Mouse (Mus musculus) hindlimb bud, embryonic 11.5 days (tissue): Measurements from ENCODE around the gene Lamc3.

Experiments used
- DNase-seq: peaks from one replicate; pipeline ENCODE4 v3.0.0-alpha.2; 2012; ENCODE audit warnings: low read depth, low spot score; ENCODE audit errors: extremely low spot score

The Lamc3 gene

DNA sequence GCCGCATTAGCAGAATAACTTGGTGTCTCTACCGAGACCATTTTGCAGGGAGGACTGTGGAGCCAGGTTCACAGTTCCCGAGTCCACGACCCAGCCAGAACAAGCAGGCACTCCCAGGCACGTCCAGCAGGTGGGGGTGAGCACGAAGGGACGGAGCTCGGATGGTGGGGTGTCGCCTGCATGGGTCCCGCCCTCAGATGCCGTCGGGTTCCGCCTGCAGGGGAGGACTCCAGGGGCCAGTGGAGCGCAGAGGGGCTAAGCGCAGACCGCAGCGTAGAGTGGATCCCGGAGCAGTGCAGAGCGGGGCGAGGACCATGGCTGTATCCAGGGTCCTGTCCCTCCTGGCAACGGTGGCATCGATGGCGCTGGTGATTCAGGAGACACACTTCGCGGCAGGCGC is at the start of gene Lamc3:
Gene Lamc3 (plus strand): TSS at position 262 of the 400 bp plus-strand sequence.
- no peak for DNase-seq

DNA sequence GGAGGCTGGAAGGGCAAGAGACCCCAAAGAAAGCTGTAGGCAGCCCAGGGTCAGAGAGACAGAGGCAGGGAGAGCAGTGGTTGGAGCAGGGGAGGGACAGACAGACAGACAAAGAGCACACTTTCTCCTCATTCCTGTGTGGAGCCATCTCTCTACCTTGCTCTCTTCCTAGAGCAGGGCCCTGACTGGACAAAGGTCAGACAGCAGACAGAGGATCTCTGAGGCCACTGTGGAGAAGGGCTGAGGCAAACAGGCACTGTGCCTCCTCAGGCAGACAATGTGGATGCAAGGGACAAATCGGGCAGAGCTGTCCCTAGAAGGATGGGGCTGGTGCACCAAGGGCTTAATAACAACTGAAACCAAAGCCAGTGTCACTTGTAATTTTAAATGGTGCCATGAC is 48.2 kb upstream of the Lamc3 start:
- DNase-seq, result no peak

DNA sequence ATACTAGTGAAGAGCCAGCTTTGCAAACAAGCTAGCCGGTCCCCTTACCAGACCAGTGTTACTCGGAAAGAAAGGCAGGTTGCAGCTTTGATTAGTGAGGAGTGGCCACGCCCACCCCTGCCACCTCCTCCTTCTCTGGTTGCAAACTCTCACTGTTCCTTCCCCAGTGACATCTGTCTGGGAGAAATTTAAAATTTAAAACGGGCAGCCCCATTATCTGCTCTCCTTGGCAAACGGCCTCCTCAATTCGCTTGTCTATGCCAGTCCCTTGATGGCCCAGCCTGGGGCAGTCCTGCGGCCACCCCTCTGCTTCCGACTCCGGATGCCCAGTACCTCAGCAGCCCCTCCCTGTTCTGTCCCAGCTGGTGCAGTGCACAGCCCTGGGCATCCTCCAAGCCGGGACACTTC is 42.4 kb upstream of the Lamc3 start:
- no peak for DNase-seq

DNA sequence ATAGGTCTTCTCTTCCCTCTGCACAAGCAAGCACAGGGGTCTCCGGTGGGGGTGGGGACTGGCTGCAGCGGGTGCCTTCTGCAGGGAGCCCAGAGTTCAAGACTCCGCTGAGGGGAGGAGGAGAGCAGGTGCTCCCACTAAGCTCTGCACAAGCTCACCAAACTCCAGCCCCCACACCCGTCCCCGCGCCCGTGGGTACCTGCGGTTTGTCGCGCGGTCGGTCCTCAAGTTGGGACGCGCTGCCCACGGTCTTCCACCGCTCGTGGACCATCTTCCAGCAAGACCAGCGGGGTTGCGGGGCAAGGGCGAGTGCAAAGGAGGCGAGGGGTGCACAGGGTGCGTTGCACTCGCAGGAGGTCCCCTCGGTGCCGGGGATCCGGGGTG is 41.6 kb upstream of the Lamc3 start:
- no peak for DNase-seq

DNA sequence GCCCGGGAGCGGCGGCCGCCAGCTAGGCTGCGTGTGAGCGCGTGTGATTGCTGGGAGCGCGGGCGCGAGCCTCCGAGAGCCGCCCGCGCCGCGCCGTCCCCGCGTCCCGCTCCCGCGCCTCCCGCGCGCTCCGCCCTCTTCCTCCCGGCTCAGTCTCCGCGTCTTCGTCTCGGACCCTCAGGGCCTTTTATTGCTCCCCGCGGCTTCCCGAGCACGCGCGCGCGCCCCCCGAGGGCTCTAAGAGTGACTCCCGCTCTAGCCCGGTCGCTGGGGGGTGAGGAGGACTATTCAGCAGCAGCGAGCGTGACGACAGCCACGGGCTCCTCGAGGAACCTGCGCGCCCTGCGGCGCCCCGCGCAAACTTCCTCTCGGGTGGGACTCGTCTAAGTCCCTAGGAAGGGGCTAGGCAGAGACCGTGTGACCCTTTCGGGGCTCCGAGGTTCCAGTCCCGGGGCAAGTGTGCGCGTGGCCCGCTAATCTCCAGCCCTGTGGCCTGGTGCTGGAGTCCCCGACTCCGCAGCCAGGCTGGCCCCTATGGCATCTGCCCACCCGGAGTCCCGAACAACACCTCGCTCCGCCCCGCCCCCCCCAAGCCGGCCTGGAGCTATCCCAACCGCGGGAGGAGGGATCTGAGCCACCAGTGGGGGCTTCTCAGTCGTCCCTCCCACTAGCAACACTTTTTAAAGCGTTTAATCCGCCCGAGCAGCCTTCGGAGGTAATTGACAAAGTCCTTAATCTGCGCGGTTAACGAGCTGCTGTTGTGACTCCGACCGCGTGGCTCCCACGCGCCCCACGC is 41.0 kb upstream of the Lamc3 start, which contains the start of gene Fibcd1:
Gene Fibcd1 (minus strand): TSS at position 110 of the 796 bp plus-strand sequence.
- no peak for DNase-seq

DNA sequence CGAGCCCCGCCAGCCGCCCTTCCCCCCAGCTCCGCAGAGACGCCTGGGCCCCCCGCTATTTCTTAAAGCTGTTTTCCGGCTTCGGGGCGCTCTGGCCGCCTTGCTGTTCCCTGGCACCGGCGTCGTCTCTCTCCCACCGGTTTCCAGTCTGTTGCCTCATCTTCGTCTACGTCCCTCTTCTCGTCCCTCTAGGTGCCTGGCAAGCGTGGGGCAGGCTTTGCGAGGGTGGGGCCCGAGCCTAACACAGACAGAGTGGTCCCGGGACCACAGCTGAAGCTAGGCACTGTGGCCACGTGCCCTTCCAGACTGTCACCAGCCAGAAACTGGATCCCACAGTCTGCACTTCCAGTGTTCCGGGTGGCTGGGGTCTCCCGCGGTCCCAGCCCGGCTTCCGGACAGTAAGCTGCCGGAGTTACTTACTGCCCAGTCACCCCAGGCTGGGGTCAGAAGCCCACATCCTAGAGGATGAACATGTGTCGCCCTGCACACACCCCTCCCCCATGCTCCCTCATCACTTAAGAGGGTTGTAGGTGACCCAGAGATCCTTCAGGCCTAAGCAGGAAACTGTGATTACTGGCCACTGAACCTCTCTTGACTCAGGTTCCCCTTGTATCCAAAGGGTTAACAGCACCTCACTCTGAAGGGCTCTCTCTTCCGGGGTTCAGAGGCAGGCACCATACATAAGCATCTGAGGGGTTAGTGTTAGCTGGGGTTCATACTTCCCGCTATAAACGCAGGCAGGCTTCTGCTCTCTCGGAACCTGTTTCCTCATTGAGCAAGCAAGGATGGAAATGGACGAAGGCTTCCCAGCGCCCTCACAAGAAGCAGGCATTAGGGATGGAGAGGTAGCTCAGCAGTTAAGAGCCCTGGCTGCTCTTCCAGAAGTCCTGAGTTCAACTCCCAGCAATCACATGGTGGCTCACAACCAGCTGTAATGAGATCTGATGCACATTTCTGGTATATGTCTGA is 40.1 kb upstream of the Lamc3 start:
- DNase-seq, result no peak

DNA sequence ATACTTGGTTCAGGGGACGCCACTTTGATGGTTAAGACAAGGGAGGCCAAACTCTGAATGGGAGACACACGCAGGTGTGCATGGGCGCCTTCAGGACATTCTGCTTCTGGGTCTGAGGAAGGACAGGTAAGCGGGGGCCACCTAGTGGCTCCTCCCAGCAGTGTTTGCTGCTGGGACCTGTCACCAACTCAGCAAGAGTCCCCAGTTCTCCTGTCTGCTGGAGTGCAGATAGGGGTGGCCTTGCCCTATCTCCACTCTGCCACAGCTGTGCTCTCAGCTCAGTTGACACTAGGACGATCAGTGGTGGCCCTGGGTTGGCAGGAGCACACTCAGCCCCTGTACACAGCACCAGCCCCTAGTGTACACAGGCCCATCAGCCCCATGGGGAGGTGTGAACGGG is 39.2 kb upstream of the Lamc3 start:
- no peak for DNase-seq

DNA sequence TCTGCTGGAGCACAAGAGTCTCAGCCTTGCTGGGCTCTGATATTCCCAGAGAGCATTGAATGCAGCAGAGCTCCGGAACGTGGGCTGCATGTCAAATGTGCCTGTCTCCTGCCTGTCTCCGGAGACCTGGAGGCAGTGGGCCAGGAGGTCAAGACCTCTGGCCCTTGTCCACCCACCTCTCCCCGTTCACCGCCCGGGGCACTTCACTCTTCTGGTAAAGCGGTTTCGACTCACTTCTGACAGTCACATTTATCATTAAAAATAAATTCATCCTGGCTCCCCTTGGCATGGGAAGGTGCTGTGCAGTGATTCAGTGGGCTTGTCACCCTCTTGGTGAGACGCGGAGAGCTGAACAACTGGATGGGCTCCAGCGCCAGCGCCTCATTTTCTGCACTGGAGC is 37.0 kb upstream of the Lamc3 start:
- DNase-seq, result no peak

DNA sequence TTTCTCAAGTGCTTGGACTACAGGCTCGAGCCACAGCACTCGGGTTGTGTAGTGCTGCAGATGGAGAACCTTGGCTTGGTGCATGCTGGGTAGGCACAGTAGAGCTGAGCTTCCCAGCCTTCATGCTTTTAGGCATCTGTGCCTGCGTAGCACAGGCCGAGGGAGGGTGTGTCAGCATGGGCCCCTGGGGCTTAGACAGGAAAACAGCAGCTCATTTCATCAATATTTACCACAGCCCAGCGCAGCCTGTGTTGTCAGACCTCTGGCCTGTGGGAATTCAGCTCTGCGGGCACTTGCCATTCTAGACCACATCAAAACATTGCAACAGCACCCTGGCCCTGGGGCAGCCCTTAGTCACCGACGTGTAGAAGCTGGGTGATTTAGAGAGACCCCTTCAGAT is 31.1 kb upstream of the Lamc3 start:
- no peak for DNase-seq

DNA sequence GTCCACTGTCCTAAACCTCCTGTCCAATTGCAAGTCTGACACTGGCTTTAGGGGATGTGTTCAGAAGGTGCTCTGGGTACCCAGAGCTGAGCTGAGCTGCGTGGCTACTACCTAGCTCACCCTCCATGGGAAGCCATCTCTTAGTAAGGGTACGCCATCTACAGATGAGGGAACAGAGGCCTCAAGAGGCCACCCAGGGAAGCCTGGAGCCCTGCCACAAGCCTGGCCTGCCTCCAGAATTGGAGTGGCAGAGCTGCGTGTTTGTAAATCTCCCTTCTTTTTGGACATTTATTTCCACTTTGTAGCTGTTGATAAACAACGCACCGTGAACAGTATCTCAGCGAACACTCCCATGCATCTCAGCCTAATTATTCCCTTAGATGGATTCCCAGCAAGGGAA is 29.9 kb upstream of the Lamc3 start:
- DNase-seq, result no peak

DNA sequence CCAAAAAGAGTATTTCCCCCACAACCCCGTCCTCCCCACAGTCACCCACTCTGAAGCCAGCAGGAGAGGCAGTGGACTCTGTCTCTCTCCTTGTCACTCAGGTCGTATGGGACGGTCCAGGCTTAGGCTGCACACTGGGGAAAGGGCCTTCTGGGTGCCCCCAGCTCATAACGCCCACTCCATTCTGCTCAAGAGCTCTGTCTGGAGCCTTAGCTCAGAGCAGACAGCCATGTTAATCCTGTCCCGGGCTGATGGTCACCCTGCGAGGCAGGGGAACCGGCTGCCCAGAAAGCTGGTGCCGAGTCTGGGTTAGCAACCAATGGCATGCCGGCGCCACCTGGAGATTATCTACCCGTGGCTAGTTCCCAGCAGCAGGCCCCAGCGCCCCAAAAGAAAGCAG is 28.6 kb upstream of the Lamc3 start:
- DNase-seq, result no peak

DNA sequence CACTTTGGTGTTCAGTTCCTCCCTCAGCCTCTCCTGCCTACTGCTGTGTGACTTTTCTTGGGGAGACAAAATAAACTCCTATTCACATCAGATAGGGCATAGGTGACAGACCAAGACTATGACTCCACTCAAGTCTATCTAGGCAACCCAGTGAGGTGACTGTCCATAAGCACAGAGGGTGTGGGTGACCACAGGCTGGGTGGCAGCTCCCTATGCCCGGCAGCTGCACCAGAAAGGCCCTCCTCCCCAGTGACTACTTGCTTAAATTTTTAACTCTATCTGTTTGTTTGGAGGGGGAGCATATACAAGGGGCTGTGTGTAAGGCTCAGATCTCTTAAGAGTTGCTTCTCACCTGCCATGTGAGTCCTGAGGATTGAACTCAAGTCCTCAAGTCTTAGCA is 24.2 kb upstream of the Lamc3 start:
- no peak for DNase-seq

DNA sequence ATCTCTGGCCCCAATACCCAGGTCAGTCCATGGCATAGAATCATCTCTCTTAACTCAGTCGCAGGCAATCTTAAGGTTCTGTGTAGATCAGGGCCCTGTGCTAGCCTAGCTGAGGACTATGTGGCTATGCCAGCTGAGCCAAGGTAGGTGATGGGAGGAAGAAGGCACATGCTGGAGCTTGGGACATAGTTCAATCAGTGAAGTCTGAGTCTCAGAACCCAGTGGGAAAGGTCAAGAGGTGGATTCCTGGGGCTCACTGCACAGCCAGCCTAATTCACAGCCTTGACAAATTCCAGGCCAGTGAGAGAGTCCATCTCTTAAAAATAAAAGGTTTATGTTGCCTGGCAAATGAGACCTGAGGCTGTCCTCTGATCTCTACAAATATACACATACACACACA is 23.3 kb upstream of the Lamc3 start:
- DNase-seq, result no peak

DNA sequence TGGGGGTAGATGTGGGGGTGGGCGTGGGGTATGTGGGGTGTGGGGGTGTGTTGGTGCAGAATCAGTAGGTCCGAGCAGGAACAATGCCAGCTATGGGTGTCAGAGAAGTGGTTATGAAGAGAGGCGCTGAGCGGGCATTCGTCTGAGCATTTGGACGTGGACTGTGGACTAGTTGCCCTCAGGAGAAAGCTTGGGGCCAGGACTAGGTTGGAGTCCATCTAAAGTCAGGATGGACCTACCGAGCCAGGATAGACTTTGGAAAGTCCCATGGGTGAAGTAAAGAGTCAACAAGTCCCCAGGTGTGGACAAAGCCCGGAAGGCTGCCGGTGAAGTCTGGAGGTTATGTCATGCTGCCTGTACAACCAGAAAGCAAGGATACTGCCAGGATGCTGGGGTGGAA is 22.2 kb upstream of the Lamc3 start:
- no peak for DNase-seq

DNA sequence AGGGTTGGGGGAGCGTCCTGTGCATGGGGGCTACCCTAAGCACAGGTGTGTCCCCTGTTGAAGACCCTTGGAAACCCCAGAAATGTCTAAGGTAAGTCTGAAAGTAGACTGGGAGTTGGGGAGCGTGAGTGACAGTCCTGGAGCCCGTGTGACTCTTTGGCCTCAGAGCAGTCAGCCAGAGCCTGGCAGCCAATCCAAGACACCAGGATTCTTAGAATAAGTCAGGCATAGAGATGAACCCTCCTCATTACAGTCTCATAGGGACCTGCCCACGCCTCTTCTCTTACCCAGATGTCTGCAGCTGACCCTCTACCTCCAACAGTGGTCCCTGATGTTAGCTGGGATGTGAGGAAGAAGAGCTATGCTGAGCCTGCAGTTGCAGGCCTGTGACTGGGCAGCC is 21.8 kb upstream of the Lamc3 start:
- DNase-seq, result no peak

DNA sequence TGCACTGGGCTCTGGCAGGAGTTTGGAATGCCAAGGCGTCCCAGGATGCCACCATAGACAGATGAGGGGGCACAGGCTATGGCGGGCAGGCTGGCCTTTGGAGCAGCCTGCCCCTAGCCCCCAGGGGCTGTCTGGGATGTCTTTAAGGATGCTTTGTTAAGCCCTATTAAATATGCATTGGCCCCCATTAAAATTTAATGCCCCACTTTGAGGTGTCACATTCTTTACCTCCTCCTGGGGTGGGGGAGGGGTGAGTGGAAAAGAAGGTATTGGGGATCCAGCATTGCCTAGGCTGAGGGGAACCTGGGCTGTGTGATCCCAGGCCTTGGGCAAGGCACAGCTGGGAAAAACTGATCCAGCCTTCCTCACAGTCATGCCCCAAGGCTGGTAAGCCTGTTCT is 21.3 kb upstream of the Lamc3 start:
- DNase-seq, result no peak

DNA sequence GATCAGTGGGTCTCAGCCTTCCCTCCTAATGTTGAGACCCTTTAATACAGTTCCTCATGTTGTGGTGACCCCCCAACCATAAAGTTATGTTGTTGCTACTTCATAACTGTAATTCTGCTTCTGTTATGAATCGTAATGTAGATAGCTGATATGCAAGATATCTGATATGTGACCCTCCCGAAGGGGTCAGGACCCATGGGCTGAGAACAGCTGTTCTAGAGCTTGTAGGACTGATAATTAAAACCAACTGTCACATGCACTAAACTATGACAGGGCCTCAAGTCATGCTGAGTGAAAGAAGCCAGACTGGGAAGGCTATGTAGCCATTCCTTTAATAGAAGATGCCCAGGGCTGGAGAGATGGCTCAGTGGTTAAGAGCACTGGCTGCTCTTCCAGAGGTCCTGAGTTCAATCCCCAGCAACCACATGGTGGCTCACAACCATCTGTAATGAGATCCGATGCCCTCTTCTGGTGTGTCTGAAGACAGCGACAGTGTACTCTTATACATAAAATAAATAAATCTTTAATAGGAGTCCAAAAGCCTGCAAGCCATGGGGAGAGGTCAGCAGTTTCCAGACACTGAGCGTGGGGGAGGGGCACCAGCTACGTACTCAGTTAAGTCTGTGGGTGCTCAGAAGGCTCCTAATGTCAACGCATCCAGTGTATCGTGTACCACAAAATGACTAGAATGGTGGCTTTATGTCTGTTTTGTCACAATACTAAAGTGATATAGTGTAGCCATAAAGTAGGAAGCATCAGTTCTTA is 19.1 kb upstream of the Lamc3 start:
- DNase-seq, result no peak

DNA sequence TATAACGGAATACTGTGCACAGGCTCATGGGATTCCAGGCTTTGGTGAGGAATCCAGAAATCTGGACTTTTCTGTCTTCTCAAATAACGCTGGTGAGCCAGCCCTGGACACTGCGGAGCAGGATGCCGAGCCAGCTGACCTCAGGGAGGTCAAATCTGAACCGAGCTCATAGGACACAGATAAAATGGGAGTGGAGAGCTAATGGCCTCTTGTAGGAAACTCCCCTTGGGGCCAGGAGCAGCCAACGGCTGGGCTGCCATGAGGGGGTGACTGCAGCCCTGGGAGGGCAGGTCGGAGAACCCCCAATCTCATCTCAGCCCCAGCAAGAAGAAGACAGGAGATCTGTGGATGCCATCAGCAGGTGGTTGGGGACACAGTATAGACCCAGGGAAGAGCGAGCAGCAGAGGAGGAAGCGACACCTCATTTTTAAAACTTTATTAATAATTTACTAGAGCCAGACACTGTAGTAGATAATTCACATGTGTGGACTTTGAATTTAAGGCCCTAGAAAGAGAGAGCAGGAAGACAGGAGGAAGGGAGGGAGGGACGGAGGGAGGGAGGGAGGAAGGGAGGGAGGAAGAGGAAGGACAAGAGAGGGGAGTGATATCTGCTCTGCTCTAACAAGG is 18.4 kb upstream of the Lamc3 start:
- no peak for DNase-seq

DNA sequence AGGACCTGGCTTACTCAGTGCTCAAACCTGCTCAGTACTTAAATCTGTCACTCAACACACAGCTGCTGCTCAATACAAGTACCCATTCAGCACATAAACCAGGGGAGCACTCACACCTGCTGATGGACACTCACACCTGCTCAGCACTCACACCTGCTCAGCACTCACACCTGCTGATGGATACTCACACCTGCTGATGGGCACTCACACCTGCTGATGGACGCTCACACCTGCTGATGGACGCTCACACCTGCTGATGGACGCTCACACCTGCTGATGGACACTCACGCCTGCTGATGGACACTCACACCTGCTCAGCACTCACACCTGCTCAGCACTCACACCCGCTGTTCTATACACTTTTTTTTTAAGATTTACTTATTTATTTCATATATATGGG is 17.4 kb upstream of the Lamc3 start:
- no peak for DNase-seq

DNA sequence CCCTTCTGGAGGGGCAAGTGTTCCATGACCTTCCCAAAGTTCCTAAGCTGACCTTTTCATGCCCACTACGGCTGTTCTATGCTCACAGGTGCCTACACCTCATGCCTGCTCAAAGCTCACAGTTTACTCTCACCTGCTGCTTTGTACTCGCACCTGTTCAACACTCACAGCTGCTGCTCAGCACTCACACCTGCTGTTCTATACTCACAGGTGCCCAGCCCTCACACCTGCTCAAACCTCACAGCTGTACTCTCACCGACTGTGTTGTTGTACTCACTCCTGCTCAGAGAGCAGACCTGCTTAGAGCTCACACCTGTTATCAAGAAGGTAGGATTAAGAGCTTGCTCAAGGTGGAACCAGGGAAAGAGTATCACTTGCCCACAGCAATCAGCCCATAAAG is 16.4 kb upstream of the Lamc3 start:
- no peak for DNase-seq

DNA sequence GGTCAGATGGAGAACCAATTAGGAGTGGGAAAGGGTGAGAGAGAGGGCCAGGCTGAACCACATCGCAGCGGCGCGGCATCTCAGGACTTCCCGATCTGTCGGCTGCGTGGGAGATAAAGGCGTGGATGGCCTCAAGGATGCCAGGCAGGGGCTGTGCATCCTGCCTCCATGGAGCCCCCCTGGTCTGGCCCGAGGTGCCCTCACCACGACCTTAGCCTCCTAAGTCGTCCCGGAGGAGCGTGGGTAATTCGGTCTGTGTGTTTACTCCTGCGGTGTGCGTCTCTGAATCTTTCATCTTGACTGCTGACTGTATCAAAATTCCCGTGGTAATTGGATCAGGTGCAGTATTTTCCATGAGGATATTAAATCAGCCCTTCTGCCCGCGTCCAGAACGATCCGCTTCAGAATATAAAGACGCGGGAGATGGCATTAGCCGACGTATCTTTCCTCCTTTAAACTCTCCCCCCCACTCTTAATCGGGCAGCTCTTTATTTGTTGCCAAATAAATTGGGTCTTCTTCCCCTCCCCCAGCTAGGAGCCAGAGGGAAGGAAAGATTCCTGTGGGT is 12.7 kb upstream of the Lamc3 start:
- no peak for DNase-seq
